Mouse (Mus musculus): ENCODE measurements around the gene Hoxd10. TPM values are rescaled to one million over a fixed set of nuclear protein-coding genes. Genes with fewer than 3 reads are reported as not detected.

Hoxd10 gene
- total and polyA plus RNA-seq, 2 experiments from 2014 or later: not detected

DNA sequence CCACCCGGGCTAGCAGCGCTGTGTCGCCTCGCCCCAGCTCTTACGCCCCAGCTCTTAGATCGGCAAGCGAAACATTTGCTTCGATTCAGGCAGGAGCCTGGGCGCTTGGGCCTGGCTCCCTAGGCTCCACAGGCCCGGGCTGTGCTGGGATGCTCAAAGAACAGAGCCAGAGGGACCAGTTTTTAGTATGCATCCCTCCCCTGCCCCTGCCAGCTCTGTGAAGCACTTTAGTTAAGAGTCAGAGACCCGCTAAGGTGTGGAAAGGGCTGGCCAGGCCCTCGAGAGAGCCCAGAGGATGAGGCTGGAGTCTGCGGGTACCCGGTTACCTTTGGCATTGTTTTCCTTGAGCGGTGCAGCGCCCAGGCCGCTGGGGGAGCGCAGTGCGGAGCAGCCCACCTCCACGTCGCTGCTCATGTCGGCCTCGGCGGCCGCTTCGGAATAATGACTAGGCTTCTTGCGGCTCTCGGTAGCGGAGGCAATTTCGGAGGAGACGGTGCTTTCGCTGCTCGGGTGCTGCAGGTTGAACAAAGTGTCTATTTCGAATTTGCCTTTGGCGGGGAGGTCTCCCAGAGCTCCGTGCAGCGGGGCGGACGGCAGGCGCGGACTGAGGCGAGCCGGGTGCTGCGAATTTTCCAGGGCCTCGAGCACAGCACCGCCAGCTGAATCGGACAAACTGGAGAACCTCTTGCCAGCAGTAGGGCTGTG is 32.9 kb upstream of the Hoxd10 start:
- under 1% methylated on average over 47 of the region's 47 CpGs for WGBS
- Histone ChIP-seq H3K9ac (no peak overlapping the region), H3K27me3 (ENCODE audit: insufficient read depth, low read length) (peaks cover 77% of the 10 kb centered on the region), H3K4me3 (ENCODE audit: low read depth, low read length) (no peak overlapping the region), H3K4me1 (ENCODE audit: insufficient read depth) (no peaks in the 10 kb centered on the region), H3K27ac (ENCODE audit: low read depth, low read length) (no peak overlapping the region), H3K4me2 (ENCODE audit: low read depth) (no peak overlapping the region), H3K9me3 (ENCODE audit: low read length) (no peaks in the 10 kb centered on the region), H3K36me3 (ENCODE audit: insufficient read depth) (no peaks in the 10 kb centered on the region)
- no peak for TF ChIP-seq CTCF (IDR thresholded peaks at IDR 0.05; ENCODE audit: low read depth)
- ATAC-seq (no peak), DNase-seq (peak; percentile 52)

DNA sequence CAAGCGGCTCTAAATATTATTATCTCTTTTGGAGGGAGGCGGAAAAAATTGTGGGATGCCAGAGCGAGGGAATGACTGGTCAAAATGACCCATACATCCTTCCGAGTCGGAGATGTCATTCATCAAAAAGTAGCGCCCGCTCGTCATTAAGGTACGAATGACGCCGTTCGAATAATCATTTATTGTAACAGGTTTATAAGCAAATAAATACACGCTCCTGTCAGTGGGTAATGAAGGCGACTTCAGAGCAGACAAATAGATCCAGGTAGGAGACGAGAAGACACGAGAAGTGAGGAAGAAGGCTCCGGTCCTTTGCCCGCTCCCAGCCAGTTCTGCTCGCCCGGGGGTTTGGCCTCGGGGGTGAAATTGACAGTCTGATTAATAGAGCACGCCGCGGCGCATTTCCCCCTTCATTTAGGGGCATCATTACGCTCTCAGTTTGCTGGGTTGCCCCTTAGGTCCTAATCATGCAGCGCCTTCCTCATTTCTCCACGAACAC is 32.2 kb upstream of the Hoxd10 start, which contains the start of gene Evx2:
Gene Evx2, minus strand, starts transcription at position 51 of the 499 bp plus-strand sequence.
- no peak for TF ChIP-seq CTCF (IDR thresholded peaks at IDR 0.05; ENCODE audit: low read depth)
- no peak within 1 kb of the TSS for H3K4me2 ChIP-seq (ENCODE audit: low read depth)
- WGBS: 2% methylated on average over 28 of the region's 28 CpGs
- H3K4me3 ChIP-seq (ENCODE audit: low read depth, low read length): no peak within 1 kb of the TSS
- no peak within 1 kb of the TSS for H3K9ac ChIP-seq
- ATAC-seq: no peak
- no peak for DNase-seq
- H3K27ac ChIP-seq (ENCODE audit: low read depth, low read length): no peak within 1 kb of the TSS
- no peaks in the 10 kb centered on the region for H3K36me3 ChIP-seq (ENCODE audit: insufficient read depth)
- H3K4me1 ChIP-seq (ENCODE audit: insufficient read depth): no peaks in the 10 kb centered on the region
- H3K9me3 ChIP-seq (ENCODE audit: low read length): no peaks in the 10 kb centered on the region
- peaks cover 77% of the 10 kb centered on the region for H3K27me3 ChIP-seq (ENCODE audit: insufficient read depth, low read length)

DNA sequence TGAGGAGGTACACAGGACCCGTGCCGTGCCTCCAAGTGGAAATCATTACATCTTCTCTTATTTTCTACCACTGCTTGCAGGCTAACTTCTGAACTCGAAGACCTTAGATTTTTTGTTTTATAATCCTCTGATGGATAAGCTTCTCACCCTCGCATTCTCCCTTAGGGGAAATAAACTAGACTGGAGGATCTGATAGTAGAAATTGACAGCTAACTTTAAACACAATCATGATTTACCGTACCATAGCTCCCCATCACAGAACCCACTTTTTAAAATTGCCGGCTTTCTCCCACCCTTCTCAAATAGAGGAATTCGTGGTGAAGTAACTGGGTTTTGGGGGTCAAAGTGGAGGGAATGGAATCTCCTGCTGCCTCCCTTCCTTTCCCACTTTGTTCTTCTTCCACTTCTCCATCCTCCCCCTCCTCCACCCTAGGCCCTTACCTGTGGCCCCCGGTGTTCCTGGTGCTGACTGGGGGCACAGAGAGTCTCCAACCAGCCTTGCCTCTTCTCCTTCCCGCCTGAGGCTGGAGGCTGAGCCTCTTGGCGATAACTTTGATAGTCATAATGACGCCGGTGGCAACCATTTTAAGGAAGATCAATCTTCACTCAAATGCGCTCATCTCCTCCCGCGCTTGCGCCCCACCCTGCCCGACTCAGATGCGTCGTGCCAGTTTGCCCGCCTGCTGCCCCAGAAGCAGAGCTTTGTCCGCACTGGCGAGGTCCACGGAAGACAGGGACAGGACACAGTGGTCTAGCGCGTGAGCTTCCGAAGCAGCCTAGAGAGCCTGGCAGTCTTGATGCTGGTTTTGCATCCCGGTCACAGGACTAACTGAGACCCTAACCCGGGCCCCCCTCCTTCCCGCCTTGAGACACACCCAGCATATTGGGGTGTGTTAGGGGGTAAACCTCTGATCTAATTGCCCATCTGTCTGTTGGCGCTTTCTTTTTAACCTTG is 31.0 kb upstream of the Hoxd10 start:
- H3K4me3 ChIP-seq (ENCODE audit: low read depth, low read length): no peak overlapping the region

DNA sequence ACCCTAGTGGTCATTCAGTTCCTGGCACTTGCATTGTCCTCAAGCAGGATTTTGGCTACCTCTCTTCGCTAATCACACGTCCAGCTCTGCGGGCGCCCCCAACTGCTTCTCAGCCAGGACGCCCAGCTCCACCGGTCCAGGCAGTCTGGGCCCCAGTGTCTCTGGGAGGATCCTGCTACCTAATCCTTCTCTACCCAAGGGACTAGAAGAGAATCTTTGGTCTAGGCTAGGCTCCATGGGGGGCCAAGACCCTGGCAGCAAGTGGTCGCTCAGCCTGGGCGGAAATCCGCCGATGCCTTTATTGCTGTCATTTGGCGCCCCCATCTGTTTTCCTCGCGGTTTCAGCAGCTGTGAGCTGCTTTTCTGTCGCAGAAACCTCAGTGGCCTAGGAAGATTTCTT is 30.0 kb upstream of the Hoxd10 start:
- TF ChIP-seq CTCF (IDR thresholded peaks at IDR 0.05; ENCODE audit: low read depth): peak; percentile 74
- DNase-seq (peak; percentile 86), ATAC-seq (peak; percentile 47; the same call in 1 of the 2 replicates)
- H3K9me3 ChIP-seq (ENCODE audit: low read length): no peaks in the 10 kb centered on the region
- no peaks in the 10 kb centered on the region for H3K36me3 ChIP-seq (ENCODE audit: insufficient read depth)
- peak overlapping the region; percentile 28; the same call in 1 of the 2 replicates for H3K4me2 ChIP-seq (ENCODE audit: low read depth)
- peaks cover 85% of the 10 kb centered on the region for H3K27me3 ChIP-seq (ENCODE audit: insufficient read depth, low read length)
- WGBS: under 1% methylated on average over 14 of the region's 14 CpGs
- no peaks in the 10 kb centered on the region for H3K4me1 ChIP-seq (ENCODE audit: insufficient read depth)
- H3K27ac ChIP-seq (ENCODE audit: low read depth, low read length): no peak overlapping the region
- no peak overlapping the region for H3K4me3 ChIP-seq (ENCODE audit: low read depth, low read length)
- H3K9ac ChIP-seq: no peak overlapping the region

More for the DNA sequence above, 31.0 kb upstream of the Hoxd10 start:
- WGBS: 3% methylated on average over 30 of the region's 30 CpGs
- DNase-seq: peak; percentile 37
- Histone ChIP-seq H3K4me1 (ENCODE audit: insufficient read depth) (no peaks in the 10 kb centered on the region), H3K9me3 (ENCODE audit: low read length) (no peaks in the 10 kb centered on the region), H3K4me2 (ENCODE audit: low read depth) (no peak overlapping the region), H3K27me3 (ENCODE audit: insufficient read depth, low read length) (peaks cover 77% of the 10 kb centered on the region), H3K36me3 (ENCODE audit: insufficient read depth) (no peaks in the 10 kb centered on the region), H3K9ac (no peak overlapping the region), H3K27ac (ENCODE audit: low read depth, low read length) (no peak overlapping the region)
- no peak for TF ChIP-seq CTCF (IDR thresholded peaks at IDR 0.05; ENCODE audit: low read depth)
- ATAC-seq: no peak

DNA sequence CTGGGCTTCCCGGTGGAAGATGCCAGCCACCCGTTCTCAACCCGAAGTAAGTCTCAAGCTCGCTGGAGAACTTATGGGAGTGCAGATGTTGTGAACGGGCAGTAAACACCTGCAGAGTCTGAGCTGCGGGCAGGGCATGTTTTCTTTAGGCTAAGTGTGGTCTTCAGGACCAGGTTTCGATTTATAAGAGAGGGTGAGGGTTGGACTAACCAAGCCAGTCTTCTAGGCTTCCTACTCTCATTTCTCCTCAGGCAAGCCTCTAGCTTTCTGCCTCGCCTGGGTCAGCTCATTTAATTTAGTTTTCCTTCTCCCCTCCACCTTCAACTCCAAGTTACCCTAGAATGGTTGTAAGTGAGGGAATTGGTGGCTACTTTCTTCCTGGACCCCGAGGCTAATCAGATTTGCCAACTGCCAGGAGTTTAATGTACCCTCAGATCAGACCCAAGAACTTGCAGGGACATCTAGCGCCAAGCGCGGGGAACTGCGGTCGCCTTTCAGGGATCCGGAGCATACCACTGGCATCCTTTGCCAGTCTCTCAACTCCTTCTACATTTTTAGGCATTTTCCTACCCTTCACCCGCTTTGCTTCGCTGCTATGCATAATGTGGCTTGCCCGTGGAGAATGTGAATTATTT is 28.3 kb upstream of the Hoxd10 start:
- Histone ChIP-seq H3K27me3 (ENCODE audit: insufficient read depth, low read length) (peaks cover 92% of the 10 kb centered on the region), H3K9ac (no peak overlapping the region), H3K4me2 (ENCODE audit: low read depth) (no peak overlapping the region), H3K4me1 (ENCODE audit: insufficient read depth) (no peaks in the 10 kb centered on the region), H3K36me3 (ENCODE audit: insufficient read depth) (no peaks in the 10 kb centered on the region), H3K4me3 (ENCODE audit: low read depth, low read length) (no peak overlapping the region), H3K27ac (ENCODE audit: low read depth, low read length) (no peak overlapping the region), H3K9me3 (ENCODE audit: low read length) (no peaks in the 10 kb centered on the region)
- WGBS: 3% methylated on average over 18 of the region's 18 CpGs
- DNase-seq: peak; percentile 82
- peak; percentile 73; the same call in 1 of the 2 replicates for ATAC-seq
- peak; percentile 85 for TF ChIP-seq CTCF (IDR thresholded peaks at IDR 0.05; ENCODE audit: low read depth)

DNA sequence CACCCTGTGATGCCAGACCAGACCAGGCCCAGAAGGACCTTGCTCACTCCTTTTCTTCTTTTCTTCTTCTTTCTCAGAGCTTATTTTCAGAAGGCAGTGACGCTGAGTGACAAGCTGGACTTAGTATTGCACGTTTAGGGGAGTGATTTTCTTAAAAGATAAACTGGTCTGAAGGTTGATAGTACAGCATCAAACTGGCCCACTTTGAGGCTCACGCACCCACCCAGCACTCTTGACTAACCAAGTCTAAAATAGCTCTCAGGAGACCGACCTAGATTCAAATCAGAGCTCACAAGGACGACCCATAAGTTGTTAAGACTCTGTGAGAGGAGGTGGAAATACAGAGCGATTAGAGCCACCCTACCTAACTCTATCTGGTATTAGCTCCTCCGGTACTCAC is 25.3 kb upstream of the Hoxd10 start:
- Histone ChIP-seq H3K4me2 (ENCODE audit: low read depth) (no peak overlapping the region), H3K4me1 (ENCODE audit: insufficient read depth) (no peaks in the 10 kb centered on the region), H3K4me3 (ENCODE audit: low read depth, low read length) (no peak overlapping the region), H3K27me3 (ENCODE audit: insufficient read depth, low read length) (peaks cover 95% of the 10 kb centered on the region), H3K9me3 (ENCODE audit: low read length) (no peaks in the 10 kb centered on the region), H3K36me3 (ENCODE audit: insufficient read depth) (no peaks in the 10 kb centered on the region), H3K9ac (no peak overlapping the region), H3K27ac (ENCODE audit: low read depth, low read length) (no peak overlapping the region)
- 3% methylated on average over 7 of the region's 7 CpGs for WGBS
- no peak for TF ChIP-seq CTCF (IDR thresholded peaks at IDR 0.05; ENCODE audit: low read depth)
- DNase-seq (no peak), ATAC-seq (no peak)

All from forebrain, postnatal 0 days (tissue).